Mouse (Mus musculus) megakaryocyte progenitor cell, adult 5-6 weeks (primary cell): ENCODE measurements around the gene Ak9. TPM values are rescaled to one million over a fixed set of nuclear protein-coding genes. Genes with fewer than 3 reads are reported as not detected.

Experiments used
- ATAC-seq: replicated peaks from 2 replicates; pipeline ENCODE4 v1.8.0; 2016; ENCODE audit warnings: mild to moderate bottlenecking, moderate TSS enrichment, inconsistent platforms; ENCODE audit not compliant: poor library complexity
- total RNA-seq, 2 experiments: library from RNA; stranded (forward) in 1 of 2; stranded (reverse) in 1 of 2; fragments of 157-497, 149-512 nt in 1 of 2; fragments of 200-1000 nt in 1 of 2; gene quantifications; 2 replicates each; pipeline versions ENCODE4 v1.2.3 to v1.2.4; 2015 to 2017

The Ak9 gene
- total RNA-seq, 2 experiments from 2014 or later, result not detected

DNA sequence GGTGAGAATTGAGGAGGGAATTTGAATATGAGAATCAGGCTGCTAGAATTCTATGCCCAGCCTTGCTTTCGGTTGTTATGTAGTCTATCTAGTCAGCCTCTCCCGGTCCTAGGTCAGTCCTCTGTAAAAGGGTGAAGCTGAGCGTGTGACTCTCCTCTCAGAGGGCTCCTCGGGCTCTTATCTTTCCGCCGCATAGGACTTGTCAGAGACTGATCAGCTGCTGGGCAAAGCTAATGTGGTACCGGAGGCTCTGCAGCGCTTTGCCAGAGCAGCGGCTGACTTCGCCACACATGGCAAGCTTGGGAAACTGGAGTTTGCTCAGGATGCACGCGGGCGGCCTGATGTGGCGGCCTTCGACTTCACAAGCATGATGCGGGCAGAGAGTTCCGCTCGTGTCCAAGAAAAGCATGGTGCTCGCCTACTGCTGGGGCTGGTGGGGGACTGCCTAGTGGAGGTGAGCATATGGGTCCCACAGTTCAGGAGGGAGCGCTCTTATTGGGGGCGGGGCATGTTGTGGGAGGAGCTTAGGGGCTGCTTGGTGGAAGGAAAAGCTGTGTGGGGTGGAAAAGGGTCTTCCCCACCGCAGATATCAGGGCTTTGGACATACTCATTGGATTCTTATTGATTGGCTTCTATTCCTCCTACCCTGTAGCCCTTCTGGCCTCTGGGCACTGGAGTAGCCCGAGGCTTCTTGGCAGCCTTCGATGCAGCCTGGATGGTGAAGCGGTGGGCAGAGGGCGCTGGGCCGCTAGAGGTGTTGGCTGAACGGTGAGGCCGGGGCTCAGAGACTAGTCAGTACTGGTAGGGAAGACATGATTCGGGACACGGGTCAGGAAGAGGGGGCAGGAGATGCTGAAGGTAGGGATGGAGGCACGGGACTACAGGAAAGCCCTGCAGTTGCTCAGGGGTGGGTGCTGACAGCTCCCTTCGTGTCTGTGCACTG, 177.4 kb downstream of the Ak9 start:
- peak; percentile 49 for ATAC-seq

DNA sequence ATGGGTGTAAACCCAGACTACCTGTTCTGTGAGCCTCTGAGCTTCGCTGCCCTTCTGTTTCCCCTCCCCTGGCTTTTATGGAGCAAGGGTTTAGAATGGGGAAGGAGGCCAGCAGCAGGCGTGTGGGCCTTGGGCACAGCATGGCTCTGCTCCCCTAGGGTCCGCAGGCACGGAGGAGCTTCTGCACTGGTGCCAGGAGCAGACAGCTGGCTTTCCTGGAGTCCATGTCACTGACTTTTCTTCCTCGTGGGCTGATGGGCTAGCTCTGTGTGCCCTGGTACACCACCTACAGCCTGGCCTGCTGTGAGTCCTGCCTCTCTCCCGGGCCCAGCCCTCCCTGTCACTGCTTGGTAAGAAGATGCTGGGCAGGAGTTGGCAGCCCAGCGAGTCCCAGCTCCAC, 178.7 kb downstream of the Ak9 start:
- no peak for ATAC-seq

Other genes with a start within 250 kb of the Ak9 start
- not detected in 2 replicates for gene Gpr6, start 231.7 kb upstream of the Ak9 start, total RNA-seq (2015)
- gene Gpr6, start 231.7 kb upstream of the Ak9 start, total RNA-seq (2017), result not detected in 2 replicates
- 25.5 and 27.1 TPM in 2 replicates for gene Fig4, start 720 bp upstream of the Ak9 start, total RNA-seq (2015)
- 27.9 and 32.7 TPM in 2 replicates for gene Fig4, start 720 bp upstream of the Ak9 start, total RNA-seq (2017)
- 10.4 and 12.6 TPM in 2 replicates for gene Zbtb24, start 146.4 kb downstream of the Ak9 start, total RNA-seq (2015)
- 15.9 and 21.9 TPM in 2 replicates for gene Zbtb24, start 146.4 kb downstream of the Ak9 start, total RNA-seq (2017)
- gene Mical1, start 172.3 kb downstream of the Ak9 start, total RNA-seq (2015), result 29.9 and 32.3 TPM in 2 replicates
- gene Mical1, start 172.3 kb downstream of the Ak9 start, total RNA-seq (2017), result 39.1 and 40.7 TPM in 2 replicates
- gene Smpd2, start 186.4 kb downstream of the Ak9 start, total RNA-seq (2015), result 12.8 and 13.7 TPM in 2 replicates
- 8.1 and 20.0 TPM in 2 replicates for gene Smpd2, start 186.4 kb downstream of the Ak9 start, total RNA-seq (2017)
- gene Ppil6, start 186.5 kb downstream of the Ak9 start, total RNA-seq (2015), result 1.1 TPM in 1 of 2 replicates, not detected in the other
- 1.5 TPM in 1 of 2 replicates, not detected in the other for gene Ppil6, start 186.5 kb downstream of the Ak9 start, total RNA-seq (2017)
- gene Cd164, start 215.4 kb downstream of the Ak9 start, total RNA-seq (2015), result 224 and 232 TPM in 2 replicates
- gene Cd164, start 215.4 kb downstream of the Ak9 start, total RNA-seq (2017), result 115 and 172 TPM in 2 replicates